Mouse (Mus musculus) kidney, adult 2 months (tissue): ENCODE measurements at regions not wholly inside any gene's neighbourhood (a gene's known extent, or its start where the extent isn't known, plus 50 kb on each side); places are given as distances from the start of the nearest gene placed in this dataset.

Experiments
- DNase-seq: peaks from one replicate; pipeline ENCODE4 v3.0.0; 2021
- H3K27ac ChIP-seq: fragments of 200-500 bp; 2 replicates; pipeline ENCODE4 v1.5.1; 2012; ENCODE audit warnings: low read depth, low read length, control low read depth, inconsistent platforms; ENCODE audit not compliant: insufficient read depth
- H3K27me3 ChIP-seq: fragments of 200-500 bp; replicated peaks from 2 replicates; pipeline ENCODE4 v1.6.1; 2012; ENCODE audit warnings: mild to moderate bottlenecking, moderate library complexity, low read length, inconsistent platforms; ENCODE audit not compliant: control insufficient read depth, insufficient read depth
- H3K36me3 ChIP-seq: fragments of 200-500 bp; 2 replicates; pipeline ENCODE4 v1.6.1; 2012; ENCODE audit warnings: mild to moderate bottlenecking, moderate library complexity, low read length, inconsistent platforms; ENCODE audit not compliant: control insufficient read depth, insufficient read depth
- H3K4me1 ChIP-seq: fragments of 200-500 bp; 2 replicates; pipeline ENCODE4 v1.6.1; 2011; ENCODE audit warnings: low read length; ENCODE audit not compliant: control insufficient read depth, insufficient read depth
- H3K4me3 ChIP-seq: fragments of 200-500 bp; 2 replicates; pipeline ENCODE4 v1.5.1; 2011; ENCODE audit warnings: mild to moderate bottlenecking, low read depth, low read length, control low read depth; ENCODE audit not compliant: insufficient read depth
- CTCF ChIP-seq: fragments of 200-500 bp; conservative IDR thresholded peaks from 2 replicates; pipeline ENCODE4 v1.5.1; 2011; ENCODE audit warnings: low read depth, mild to moderate bottlenecking, control low read depth, low read length, moderate library complexity, mixed read lengths; ENCODE audit not compliant: insufficient read depth, insufficient read length
- POLR2A ChIP-seq: fragments of 200-500 bp; IDR thresholded peaks from one replicate; pipeline ENCODE4 v1.6.1; 2011; ENCODE audit warnings: low read depth, low read length, control low read depth
- WGBS: fragments of 180-500 bp; shearing (Covaris S2); methylation state at CpG from one replicate; pipeline ENCODE4 v1.1.7; 2018; 5-methylcytosine and 5-hydroxymethylcytosine counted together

- Histone ChIP-seq H3K4me3 (no peak overlapping the region), H3K27ac (no peak overlapping the region), H3K36me3 (no peaks in the 10 kb centered on the region), H3K27me3 (no peaks in the 10 kb centered on the region), H3K4me1 (no peaks in the 10 kb centered on the region)
- TF ChIP-seq POLR2A (no peak), CTCF (no peak)
- WGBS: 52% methylated on average over 9 of the region's 9 CpGs
- peak; percentile 80 for DNase-seq
Measured at GRCm38 (mm10) chr2:178684026-178684958, 254.0 kb downstream of the Cdh26 start.

DNA sequence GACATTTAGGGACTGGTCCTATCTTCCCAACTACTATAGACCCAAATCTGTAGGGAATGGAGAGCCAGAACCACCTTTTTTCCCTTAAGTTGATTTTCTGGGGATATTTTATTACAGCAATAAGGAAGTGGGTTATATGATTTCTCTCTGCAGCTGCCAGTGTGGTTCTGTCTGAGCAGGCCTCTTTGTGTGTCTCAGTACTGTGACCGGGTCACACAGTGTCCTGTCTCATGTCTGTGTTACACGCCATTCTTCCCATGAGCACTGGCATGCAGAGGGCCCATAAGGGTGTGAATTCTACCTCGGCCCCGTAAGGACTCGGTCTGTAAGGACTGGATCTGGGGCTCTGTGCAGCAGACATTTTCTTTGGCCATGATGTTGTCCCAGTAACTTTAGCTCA is 254.9 kb downstream of the Cdh26 start:
- no peak for DNase-seq
- H3K4me3 ChIP-seq: no peak overlapping the region
- H3K27me3 ChIP-seq: no peaks in the 10 kb centered on the region
- 95% methylated on average over 5 of the region's 5 CpGs for WGBS
- TF ChIP-seq POLR2A (no peak), CTCF (no peak)
- no peak overlapping the region for H3K27ac ChIP-seq
- H3K36me3 ChIP-seq: no peaks in the 10 kb centered on the region
- H3K4me1 ChIP-seq: no peaks in the 10 kb centered on the region

- Histone ChIP-seq H3K36me3 (no peaks in the 10 kb centered on the region), H3K4me3 (no peak overlapping the region), H3K27me3 (no peaks in the 10 kb centered on the region), H3K4me1 (no peaks in the 10 kb centered on the region), H3K27ac (no peak overlapping the region)
- TF ChIP-seq CTCF: no peak
- no peak for TF ChIP-seq POLR2A
- WGBS: 81% methylated on average over 7 of the region's 7 CpGs
- no peak for DNase-seq
Measured at GRCm38 (mm10) chr2:178686167-178686601, 255.9 kb downstream of the Cdh26 start.

DNA sequence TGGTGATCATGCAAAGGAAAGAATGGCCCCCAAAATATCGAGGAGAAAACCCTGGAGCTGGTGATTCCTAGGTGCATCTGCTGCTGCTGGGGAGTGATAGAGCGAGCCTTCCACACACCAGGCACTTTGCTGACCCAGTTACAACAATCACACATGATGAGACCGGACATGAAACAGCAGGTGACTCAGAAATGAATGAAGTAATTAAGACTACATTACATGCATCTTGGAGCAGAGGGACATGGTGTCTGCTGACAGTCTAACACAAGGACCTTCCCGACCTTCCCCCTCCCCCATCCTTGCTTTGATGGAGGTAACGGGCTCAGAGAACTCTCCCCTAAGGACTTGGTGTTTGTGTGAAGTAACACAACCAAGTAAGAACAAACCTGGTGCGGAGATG is 258.3 kb downstream of the Cdh26 start:
- 79% methylated on average over 6 of the region's 6 CpGs for WGBS
- TF ChIP-seq CTCF: no peak
- TF ChIP-seq POLR2A: no peak
- Histone ChIP-seq H3K27me3 (no peaks in the 10 kb centered on the region), H3K27ac (no peak overlapping the region), H3K4me1 (no peaks in the 10 kb centered on the region), H3K36me3 (no peaks in the 10 kb centered on the region), H3K4me3 (no peak overlapping the region)
- DNase-seq: no peak

DNA sequence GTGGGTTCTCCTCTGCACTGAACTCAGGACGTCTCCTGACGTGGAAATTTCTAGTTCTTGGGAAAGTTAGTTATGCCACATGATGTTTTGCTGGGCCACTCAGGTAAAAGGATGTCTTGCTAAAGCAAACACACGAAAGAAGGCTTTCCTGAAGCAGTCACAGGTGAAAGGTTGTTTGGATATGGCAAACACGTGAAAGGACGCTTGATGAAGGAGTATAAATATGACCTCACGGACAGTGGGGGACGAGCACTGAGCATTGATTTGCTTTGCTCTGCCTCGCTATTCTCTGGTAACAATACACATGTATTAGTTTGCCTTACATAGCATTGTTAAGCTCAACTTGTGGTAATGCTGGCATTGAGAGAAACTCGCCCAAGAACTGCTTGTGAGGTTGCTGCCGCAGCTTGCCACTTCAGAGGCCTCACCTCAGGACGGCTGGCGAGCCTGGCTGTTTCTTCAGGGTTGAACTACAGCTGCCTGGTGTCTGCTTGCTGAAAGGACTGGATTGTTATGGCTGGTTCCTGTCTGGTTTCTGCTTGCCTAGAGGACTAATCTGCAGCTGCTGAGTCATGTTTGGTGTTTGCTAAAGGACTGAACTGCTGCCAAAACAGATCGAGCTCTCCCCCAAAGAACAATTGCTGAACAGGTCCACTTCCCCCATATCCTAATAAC is 261.0 kb downstream of the Cdh26 start:
- H3K4me1 ChIP-seq: no peaks in the 10 kb centered on the region
- DNase-seq: peak; percentile 49
- 70% methylated on average over 13 of the region's 13 CpGs for WGBS
- H3K4me3 ChIP-seq: no peak overlapping the region
- TF ChIP-seq POLR2A: no peak
- no peak overlapping the region for H3K27ac ChIP-seq
- no peaks in the 10 kb centered on the region for H3K27me3 ChIP-seq
- no peaks in the 10 kb centered on the region for H3K36me3 ChIP-seq

- Histone ChIP-seq H3K27me3 (no peaks in the 10 kb centered on the region), H3K27ac (no peak overlapping the region), H3K36me3 (no peaks in the 10 kb centered on the region), H3K4me3 (no peak overlapping the region), H3K4me1 (no peaks in the 10 kb centered on the region)
- WGBS: 88% methylated on average over 4 of the region's 4 CpGs
- TF ChIP-seq CTCF (no peak), POLR2A (no peak)
- no peak for DNase-seq
Measured at GRCm38 (mm10) chr2:178691865-178692228, 261.5 kb downstream of the Cdh26 start.

- no peaks in the 10 kb centered on the region for H3K36me3 ChIP-seq
- no peak overlapping the region for H3K4me3 ChIP-seq
- H3K27ac ChIP-seq: no peak overlapping the region
- WGBS: 77% methylated on average over 3 of the region's 3 CpGs
- no peak for TF ChIP-seq CTCF
- no peak for TF ChIP-seq POLR2A
- no peak for DNase-seq
- no peaks in the 10 kb centered on the region for H3K27me3 ChIP-seq
- no peaks in the 10 kb centered on the region for H3K4me1 ChIP-seq
Measured at GRCm38 (mm10) chr2:178692231-178692630, 261.9 kb downstream of the Cdh26 start.
